19 mouse cellular contexts compared by ENCODE assay signal in genomic region chr19:17452001-17452400, GRCm38 (mm10).
"Had no signal": no experiment of that assay in that cellular context is flagged by ENCODE, and none has a peak within 500 bp of the region (broad histone marks: within the 10 kb centered on the region; RNA-seq: fewer than 3 reads in every experiment).

No protein-coding gene starts in this region.

- ATAC-seq: intestine, embryonic 16.5 days; liver, postnatal 0 days; lung, postnatal 0 days; midbrain, embryonic 16.5 days had no signal

- H3K36me3 ChIP-seq: limb, embryonic 12.5 days; limb, embryonic 15.5 days; midbrain, embryonic 12.5 days; stomach, embryonic 15.5 days had no signal

- H3K27me3 ChIP-seq: limb, embryonic 12.5 days; limb, embryonic 15.5 days; midbrain, embryonic 12.5 days; stomach, embryonic 15.5 days had no signal

- H3K4me1 ChIP-seq: limb, embryonic 12.5 days; limb, embryonic 15.5 days; midbrain, embryonic 12.5 days; stomach, embryonic 15.5 days had no signal

- H3K4me3 ChIP-seq: limb, embryonic 12.5 days; limb, embryonic 15.5 days; midbrain, embryonic 12.5 days; stomach, embryonic 15.5 days had no signal

- H3K9ac ChIP-seq: limb, embryonic 12.5 days; limb, embryonic 15.5 days; liver, embryonic 14.5 days; liver, postnatal 0 days; lung, embryonic 14.5 days; midbrain, embryonic 12.5 days; stomach, embryonic 15.5 days had no signal

- H3K27ac ChIP-seq: kidney, postnatal 0 days; limb, embryonic 12.5 days; limb, embryonic 15.5 days; liver, embryonic 14.5 days; macrophage; midbrain, embryonic 12.5 days; stomach, embryonic 15.5 days had no signal

- H3K4me2 ChIP-seq: limb, embryonic 12.5 days; limb, embryonic 15.5 days; liver, embryonic 11.5 days; lung, embryonic 14.5 days; midbrain, embryonic 12.5 days; stomach, embryonic 15.5 days had no signal

- DNase-seq: kidney, adult 2 months; kidney, postnatal 4 days; left cerebral cortex, postnatal 4 days; liver, postnatal 0 days; lung, embryonic 14.5 days; right cerebral cortex, postnatal 25 days; spleen, adult 18-20 months; thymus, postnatal 25 days had no signal

- H3K9me3 ChIP-seq: limb, embryonic 12.5 days; limb, embryonic 15.5 days; midbrain, embryonic 12.5 days; stomach, embryonic 15.5 days had no signal
